Mouse (Mus musculus): ENCODE results near the gene Crispld2.

The Crispld2 gene

GRCm38 (mm10) chr8:120032549-120033208, 40.4 kb downstream of the Crispld2 start:
- in situ Hi-C loops (cut with MboI; ENCODE audit: low sequenced_read_pairs): no loop called here

GRCm38 (mm10) chr8:120034471-120034870, 42.2 kb downstream of the Crispld2 start:
- in situ Hi-C loops (cut with MboI; ENCODE audit: low sequenced_read_pairs): no loop called here

GRCm38 (mm10) chr8:120036111-120036510, 43.9 kb downstream of the Crispld2 start:
- in situ Hi-C loops (cut with MboI; ENCODE audit: low sequenced_read_pairs): no loop called here

- in situ Hi-C loops (cut with MboI; ENCODE audit: low sequenced_read_pairs): no loop called here
Measured at GRCm38 (mm10) chr8:120036578-120036977, 44.3 kb downstream of the Crispld2 start.

GRCm38 (mm10) chr8:120037199-120037598, 45.0 kb downstream of the Crispld2 start:
- in situ Hi-C loops (cut with MboI; ENCODE audit: low sequenced_read_pairs): no loop called here

- in situ Hi-C loops (cut with MboI; ENCODE audit: low sequenced_read_pairs): no loop called here
Measured at GRCm38 (mm10) chr8:120037611-120038010, 45.4 kb downstream of the Crispld2 start.

- in situ Hi-C loops (cut with MboI; ENCODE audit: low sequenced_read_pairs): no loop called here
Measured at GRCm38 (mm10) chr8:120038741-120039140, 46.5 kb downstream of the Crispld2 start.

- in situ Hi-C loops (cut with MboI; ENCODE audit: low sequenced_read_pairs): no loop called here
Measured at GRCm38 (mm10) chr8:120039313-120039919, 47.2 kb downstream of the Crispld2 start.

- in situ Hi-C loops (cut with MboI; ENCODE audit: low sequenced_read_pairs): no loop called here
Measured at GRCm38 (mm10) chr8:120040861-120041260, 48.6 kb downstream of the Crispld2 start.

GRCm38 (mm10) chr8:120042542-120043312, 50.5 kb downstream of the Crispld2 start:
- in situ Hi-C loops (cut with MboI; ENCODE audit: low sequenced_read_pairs): no loop called here

- in situ Hi-C loops (cut with MboI; ENCODE audit: low sequenced_read_pairs): no loop called here
Measured at GRCm38 (mm10) chr8:120044907-120045306, 52.7 kb downstream of the Crispld2 start.

- in situ Hi-C loops (cut with MboI; ENCODE audit: low sequenced_read_pairs): no loop called here
Measured at GRCm38 (mm10) chr8:120045471-120045870, 53.2 kb downstream of the Crispld2 start.

GRCm38 (mm10) chr8:120046258-120047020, 54.2 kb downstream of the Crispld2 start:
- in situ Hi-C loops (cut with MboI; ENCODE audit: low sequenced_read_pairs): no loop called here

- in situ Hi-C loops (cut with MboI; ENCODE audit: low sequenced_read_pairs): no loop called here
Measured at GRCm38 (mm10) chr8:120049949-120050348, 57.7 kb downstream of the Crispld2 start.

GRCm38 (mm10) chr8:120050376-120050775, 58.1 kb downstream of the Crispld2 start:
- in situ Hi-C loops (cut with MboI; ENCODE audit: low sequenced_read_pairs): no loop called here

GRCm38 (mm10) chr8:120051006-120051405, 58.8 kb downstream of the Crispld2 start:
- in situ Hi-C loops (cut with MboI; ENCODE audit: low sequenced_read_pairs): no loop called here

- in situ Hi-C loops (cut with MboI; ENCODE audit: low sequenced_read_pairs): no loop called here
Measured at GRCm38 (mm10) chr8:120051908-120052307, 59.7 kb downstream of the Crispld2 start.

GRCm38 (mm10) chr8:120052318-120052717, 60.1 kb downstream of the Crispld2 start:
- in situ Hi-C loops (cut with MboI; ENCODE audit: low sequenced_read_pairs): no loop called here

GRCm38 (mm10) chr8:120054833-120055232, 62.6 kb downstream of the Crispld2 start:
- in situ Hi-C loops (cut with MboI; ENCODE audit: low sequenced_read_pairs): no loop called here

- in situ Hi-C loops (cut with MboI; ENCODE audit: low sequenced_read_pairs): no loop called here
Measured at GRCm38 (mm10) chr8:120057078-120057477, 64.8 kb downstream of the Crispld2 start.

GRCm38 (mm10) chr8:120062742-120063141, 70.5 kb downstream of the Crispld2 start:
- in situ Hi-C loops (cut with MboI; ENCODE audit: low sequenced_read_pairs): no loop called here
